Mouse (Mus musculus): ENCODE data around the gene Adk. TPM values are rescaled to one million over a fixed set of nuclear protein-coding genes. Genes with fewer than 3 reads are reported as not detected.

The Adk gene
- polyA plus RNA-seq (2014; fragmentation: Illumina TruSeq; extraction: RNeasy Lipid Tissue Mini Kit (QIAGEN cat#74804); ENCODE audit: low read depth, low replicate concordance): 1,592 TPM

DNA sequence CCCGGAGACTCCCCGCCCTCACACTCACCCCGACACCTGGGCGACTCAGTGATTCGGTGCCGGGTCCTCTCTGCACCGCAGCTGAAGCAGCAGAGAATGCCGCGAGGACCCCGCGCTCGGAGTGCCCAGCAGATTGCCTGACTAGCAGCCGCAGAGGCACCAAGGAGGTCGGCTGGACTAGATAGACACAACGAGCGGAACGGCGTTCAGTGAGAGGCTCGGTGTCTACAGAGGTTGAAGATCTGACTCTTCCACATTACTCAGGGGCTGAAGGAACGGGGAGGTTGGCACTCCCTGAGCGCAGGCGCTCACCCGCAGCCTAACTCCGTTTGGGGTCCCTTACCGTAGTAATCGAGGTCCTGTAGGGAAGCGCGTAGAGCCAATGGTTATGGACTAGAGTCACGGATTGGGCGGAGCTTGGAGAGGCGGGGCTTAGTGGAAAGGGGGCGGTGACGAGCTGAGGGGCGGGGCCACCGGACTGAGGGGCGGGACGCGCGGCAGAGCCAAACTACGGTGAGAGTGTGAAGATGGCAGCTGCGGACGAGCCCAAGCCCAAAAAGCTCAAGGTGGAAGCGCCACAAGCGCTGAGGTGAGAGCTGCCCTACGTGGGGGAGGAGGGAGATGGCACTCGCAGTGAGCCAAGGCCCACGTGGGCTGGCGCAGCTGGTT, at the start of gene Adk, which contains the start of gene Ap3m1:
Gene Adk, plus strand, starts transcription at position 463 of the 669 bp plus-strand sequence.
Gene Ap3m1, minus strand, starts transcription at position 397 of the 669 bp plus-strand sequence.

DNA sequence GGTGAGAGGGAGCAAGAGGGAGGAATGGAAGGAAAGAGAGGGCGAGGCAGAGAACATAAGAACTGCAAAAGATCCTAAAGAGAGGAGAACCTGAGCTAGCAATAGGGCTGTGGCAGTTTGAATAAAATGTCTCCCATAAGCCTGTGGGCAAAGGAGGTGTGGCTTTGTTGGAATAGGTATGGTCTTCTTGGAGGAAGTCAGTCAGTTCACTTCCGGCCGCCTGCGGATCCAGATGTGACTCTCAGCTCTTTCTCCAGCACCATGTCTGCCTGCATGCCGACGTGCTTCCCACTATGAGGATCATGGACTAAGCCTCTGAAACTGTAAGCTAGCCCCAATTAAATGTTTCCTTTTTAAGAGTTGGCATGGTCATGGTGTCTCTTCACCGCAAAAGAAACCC, 428.9 kb downstream of the Adk start, which contains the start of gene Kat6b:
Gene Kat6b, plus strand, starts transcription at position 204 of the 400 bp plus-strand sequence.

Other genes with a start within 250 kb of the Adk start
- 0.69 TPM for gene Plau, start 215.9 kb upstream of the Adk start, polyA plus RNA-seq (2014; fragmentation: Illumina TruSeq; extraction: RNeasy Lipid Tissue Mini Kit (QIAGEN cat#74804); ENCODE audit: low read depth, low replicate concordance)
- 18.1 TPM for gene Vcl, start 123.2 kb upstream of the Adk start, polyA plus RNA-seq (2014; fragmentation: Illumina TruSeq; extraction: RNeasy Lipid Tissue Mini Kit (QIAGEN cat#74804); ENCODE audit: low read depth, low replicate concordance)
- 211 TPM for gene Ap3m1, start 66 bp upstream of the Adk start, polyA plus RNA-seq (2014; fragmentation: Illumina TruSeq; extraction: RNeasy Lipid Tissue Mini Kit (QIAGEN cat#74804); ENCODE audit: low read depth, low replicate concordance)